Mouse (Mus musculus): ENCODE data around the gene Tdgf1. TPM values are rescaled to one million over a fixed set of nuclear protein-coding genes. Genes with fewer than 3 reads are reported as not detected.

The Tdgf1 gene
- polyA plus RNA-seq, 1 experiment from 2014 or later = not detected

DNA sequence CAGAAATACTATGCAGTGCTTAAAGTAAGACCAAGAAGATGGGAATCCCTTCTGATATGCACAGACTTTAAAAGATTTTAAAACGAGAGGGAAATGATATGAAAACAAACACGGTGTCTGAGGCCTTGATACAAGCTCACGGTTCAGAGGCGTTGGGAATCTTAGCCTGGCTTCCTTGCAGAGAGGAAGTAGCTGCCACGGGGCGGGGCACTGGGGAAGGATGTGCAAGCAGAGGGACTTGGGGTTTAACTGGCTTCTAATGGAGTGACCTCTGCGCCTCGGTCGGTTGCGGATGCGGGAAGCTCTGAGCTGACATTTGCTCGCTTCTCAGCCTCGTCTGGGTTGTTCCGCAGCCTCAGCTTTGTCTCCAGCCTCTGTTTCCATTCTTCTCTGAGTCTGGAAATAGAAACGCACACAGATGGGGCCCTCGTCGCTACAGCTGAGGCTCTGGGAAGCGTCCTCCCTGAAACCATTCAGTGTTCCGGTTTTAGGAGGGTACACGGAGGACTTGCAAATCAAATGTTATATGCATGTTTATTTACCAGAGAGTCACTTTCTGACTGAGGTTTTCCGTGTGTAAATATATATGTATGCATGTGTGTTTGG, 31.2 kb downstream of the Tdgf1 start:
- Histone ChIP-seq H3K9me3 (ENCODE audit: low read length) (no peaks in the 10 kb centered on the region), H3K27me3 (ENCODE audit: insufficient read depth, low read length) (no peaks in the 10 kb centered on the region), H3K9ac (replicated peaks) (no peak overlapping the region), H3K4me3 (ENCODE audit: low read depth, low read length) (no peak overlapping the region), H3K4me2 (ENCODE audit: low read depth, low read length) (no peak overlapping the region), H3K4me1 (ENCODE audit: insufficient read depth) (no peaks in the 10 kb centered on the region), H3K27ac (ENCODE audit: low read depth) (no peak overlapping the region), H3K36me3 (replicated peaks; ENCODE audit: insufficient read depth, low read length) (no peaks in the 10 kb centered on the region)
- no peak for TF ChIP-seq CTCF (IDR thresholded peaks at IDR 0.05; ENCODE audit: low read depth)
- TF ChIP-seq EP300 (IDR thresholded peaks at IDR 0.05; ENCODE audit: low read depth) = no peak
- DNase-seq = no peak
- ATAC-seq = no peak
- 59% methylated on average over 21 of the region's 21 CpGs for WGBS (ENCODE audit: insufficient replicate concordance)

DNA sequence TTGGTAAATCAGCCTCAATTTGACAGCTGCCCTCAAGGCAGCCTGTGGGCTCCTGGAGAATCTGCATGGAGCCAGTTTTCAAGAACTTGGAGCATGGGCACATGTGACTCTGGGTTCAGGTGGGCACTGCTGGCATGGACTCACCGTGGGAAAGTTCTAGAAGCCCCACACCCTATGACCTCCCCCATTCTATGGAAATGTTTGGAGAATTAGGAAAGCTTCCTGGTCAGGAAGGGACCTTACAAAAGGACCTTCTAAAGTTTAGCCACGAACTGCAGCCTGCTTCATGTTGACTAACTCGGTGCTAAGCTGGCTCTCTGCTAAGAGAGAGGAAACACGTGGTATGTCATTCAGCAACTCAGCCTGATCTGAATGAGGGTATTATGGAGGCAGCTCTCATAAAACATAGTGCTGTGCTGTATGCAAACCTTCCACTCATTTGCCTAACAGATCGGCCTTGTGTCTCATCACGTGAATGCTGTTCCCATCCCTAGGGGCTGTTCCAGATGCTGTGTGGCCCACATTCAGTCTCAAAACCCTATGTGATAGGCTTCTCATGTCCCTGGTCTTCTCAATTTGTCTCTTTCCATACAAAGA, 36.5 kb downstream of the Tdgf1 start:
- TF ChIP-seq CTCF (IDR thresholded peaks at IDR 0.05; ENCODE audit: low read depth) (no peak), EP300 (IDR thresholded peaks at IDR 0.05; ENCODE audit: low read depth) (no peak)
- Histone ChIP-seq H3K4me3 (ENCODE audit: low read depth, low read length) (no peak overlapping the region), H3K9ac (replicated peaks) (no peak overlapping the region), H3K4me2 (ENCODE audit: low read depth, low read length) (no peak overlapping the region), H3K9me3 (ENCODE audit: low read length) (0 out of 2 replicates have a peak, but pooled peaks cover 4% of the 10 kb centered on the region), H3K27me3 (ENCODE audit: insufficient read depth, low read length) (no peaks in the 10 kb centered on the region), H3K36me3 (replicated peaks; ENCODE audit: insufficient read depth, low read length) (no peaks in the 10 kb centered on the region), H3K4me1 (ENCODE audit: insufficient read depth) (no peaks in the 10 kb centered on the region), H3K27ac (ENCODE audit: low read depth) (no peak overlapping the region)
- 51% methylated on average over 6 of the region's 6 CpGs for WGBS (ENCODE audit: insufficient replicate concordance)
- no peak for ATAC-seq
- DNase-seq = no peak

DNA sequence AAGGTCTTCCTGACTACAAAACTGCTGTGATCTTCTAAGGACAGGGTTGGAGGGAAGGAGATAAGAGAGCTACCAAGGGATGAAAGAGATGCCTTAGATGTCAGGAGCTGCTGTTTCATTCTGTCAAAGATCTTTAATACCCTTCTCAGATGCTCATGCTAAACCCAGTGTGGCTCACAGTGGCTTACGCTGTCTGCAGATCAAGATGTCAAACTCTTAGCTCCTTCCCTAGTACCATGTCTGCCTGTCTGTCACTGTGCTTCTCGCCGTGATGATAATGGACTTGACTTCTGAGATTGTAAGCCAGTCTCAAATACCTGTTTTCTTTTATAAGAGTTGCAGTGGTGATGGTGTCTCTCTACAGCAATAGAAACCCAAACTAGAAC, 37.3 kb downstream of the Tdgf1 start:
- no peaks in the 10 kb centered on the region for H3K27me3 ChIP-seq (ENCODE audit: insufficient read depth, low read length)
- TF ChIP-seq EP300 (IDR thresholded peaks at IDR 0.05; ENCODE audit: low read depth) (no peak), CTCF (IDR thresholded peaks at IDR 0.05; ENCODE audit: low read depth) (no peak)
- whole genome bisulfite sequencing (ENCODE audit: insufficient replicate concordance) = 84% methylated on average over 3 of the region's 3 CpGs
- ATAC-seq (no peak), DNase-seq (no peak)
- no peaks in the 10 kb centered on the region for H3K36me3 ChIP-seq (replicated peaks; ENCODE audit: insufficient read depth, low read length)
- no peak overlapping the region for H3K9ac ChIP-seq (replicated peaks)
- no peak overlapping the region for H3K4me3 ChIP-seq (ENCODE audit: low read depth, low read length)
- H3K4me1 ChIP-seq (ENCODE audit: insufficient read depth) = no peaks in the 10 kb centered on the region
- 0 out of 2 replicates have a peak, but pooled peaks cover 4% of the 10 kb centered on the region for H3K9me3 ChIP-seq (ENCODE audit: low read length)
- no peak overlapping the region for H3K27ac ChIP-seq (ENCODE audit: low read depth)
- no peak overlapping the region for H3K4me2 ChIP-seq (ENCODE audit: low read depth, low read length)

DNA sequence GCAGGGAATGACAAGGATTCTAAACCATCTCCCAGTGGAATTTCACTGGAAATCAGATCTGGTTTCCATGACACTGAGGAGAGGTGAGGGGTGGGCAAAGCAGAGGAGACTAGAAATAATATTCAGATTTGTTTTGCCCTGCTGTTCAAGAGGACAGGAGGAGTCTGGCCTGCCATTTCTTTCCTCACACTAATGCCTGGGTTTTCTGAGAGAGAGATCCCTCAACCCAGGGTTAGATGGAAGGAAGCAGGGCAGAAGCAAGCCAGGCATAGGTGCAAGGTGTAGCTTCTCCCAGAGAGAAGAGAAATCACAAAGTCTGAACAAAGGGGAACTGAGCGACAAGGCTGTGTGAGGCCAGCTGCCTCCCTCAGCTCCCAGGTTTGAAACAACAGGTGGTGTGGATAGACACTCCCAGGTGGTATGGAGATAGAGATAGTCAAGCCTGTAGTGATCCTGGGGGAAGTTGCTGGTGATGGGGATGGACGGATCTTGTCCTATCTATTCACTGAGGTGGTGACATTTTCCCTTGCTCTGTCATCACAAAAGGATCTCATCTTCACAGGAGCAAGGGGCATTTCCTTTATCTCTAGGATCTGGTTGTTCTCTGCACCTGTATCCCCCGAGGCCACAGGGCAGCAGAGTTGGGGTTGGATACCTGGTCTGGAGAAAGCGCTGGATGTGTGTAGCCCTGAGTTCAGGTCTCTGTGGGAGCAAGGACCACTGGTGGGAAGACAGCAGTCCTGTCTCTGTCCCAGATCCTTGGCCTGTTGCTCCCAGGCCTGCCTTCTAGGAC, 37.9 kb downstream of the Tdgf1 start:
- Histone ChIP-seq H3K9ac (replicated peaks) (no peak overlapping the region), H3K9me3 (ENCODE audit: low read length) (0 out of 2 replicates have a peak, but pooled peaks cover 4% of the 10 kb centered on the region), H3K4me3 (ENCODE audit: low read depth, low read length) (no peak overlapping the region), H3K27me3 (ENCODE audit: insufficient read depth, low read length) (no peaks in the 10 kb centered on the region), H3K27ac (ENCODE audit: low read depth) (no peak overlapping the region), H3K4me1 (ENCODE audit: insufficient read depth) (no peaks in the 10 kb centered on the region), H3K4me2 (ENCODE audit: low read depth, low read length) (no peak overlapping the region), H3K36me3 (replicated peaks; ENCODE audit: insufficient read depth, low read length) (no peaks in the 10 kb centered on the region)
- DNase-seq (no peak), ATAC-seq (no peak)
- TF ChIP-seq EP300 (IDR thresholded peaks at IDR 0.05; ENCODE audit: low read depth) (no peak), CTCF (IDR thresholded peaks at IDR 0.05; ENCODE audit: low read depth) (no peak)
- WGBS (ENCODE audit: insufficient replicate concordance) = 69% methylated on average over 4 of the region's 4 CpGs

DNA sequence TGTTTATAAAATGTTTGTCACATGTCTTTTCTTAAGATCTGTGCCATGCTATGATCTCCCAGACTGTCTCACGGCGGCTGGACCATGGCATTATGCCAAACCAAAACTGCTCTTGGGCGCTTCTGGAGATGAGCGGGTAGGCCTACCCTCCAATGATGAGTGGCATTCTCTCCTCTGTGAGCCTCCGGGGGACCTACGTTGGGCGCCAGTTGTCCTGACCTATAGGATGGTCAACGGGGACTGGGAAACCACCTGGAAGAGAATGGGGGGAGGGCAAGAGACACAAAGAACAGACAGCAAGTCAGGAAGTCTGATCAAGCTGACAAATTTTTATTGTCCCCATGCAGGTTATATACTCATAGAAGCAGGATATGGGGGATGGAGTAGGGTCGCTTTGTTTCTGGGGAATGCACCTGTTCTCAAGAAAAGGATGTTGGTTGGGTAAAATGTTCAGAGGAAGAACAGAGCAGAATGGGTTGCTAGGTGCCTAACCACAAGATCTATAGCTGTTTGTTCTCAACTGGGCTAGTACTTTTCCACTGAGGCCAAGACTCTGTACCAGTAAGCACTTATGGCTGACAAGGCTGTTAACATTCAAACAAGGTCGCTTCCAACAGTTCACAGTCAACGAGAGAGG, 38.6 kb downstream of the Tdgf1 start:
- Histone ChIP-seq H3K27me3 (ENCODE audit: insufficient read depth, low read length) (no peaks in the 10 kb centered on the region), H3K36me3 (replicated peaks; ENCODE audit: insufficient read depth, low read length) (no peaks in the 10 kb centered on the region), H3K9ac (replicated peaks) (no peak overlapping the region), H3K4me1 (ENCODE audit: insufficient read depth) (no peaks in the 10 kb centered on the region), H3K27ac (ENCODE audit: low read depth) (no peak overlapping the region), H3K4me2 (ENCODE audit: low read depth, low read length) (no peak overlapping the region), H3K4me3 (ENCODE audit: low read depth, low read length) (no peak overlapping the region), H3K9me3 (ENCODE audit: low read length) (0 out of 2 replicates have a peak, but pooled peaks cover 4% of the 10 kb centered on the region)
- TF ChIP-seq EP300 (IDR thresholded peaks at IDR 0.05; ENCODE audit: low read depth) (no peak), CTCF (IDR thresholded peaks at IDR 0.05; ENCODE audit: low read depth) (no peak)
- no peak for DNase-seq
- WGBS (ENCODE audit: insufficient replicate concordance) = 83% methylated on average over 11 of the region's 11 CpGs
- ATAC-seq = no peak

DNA sequence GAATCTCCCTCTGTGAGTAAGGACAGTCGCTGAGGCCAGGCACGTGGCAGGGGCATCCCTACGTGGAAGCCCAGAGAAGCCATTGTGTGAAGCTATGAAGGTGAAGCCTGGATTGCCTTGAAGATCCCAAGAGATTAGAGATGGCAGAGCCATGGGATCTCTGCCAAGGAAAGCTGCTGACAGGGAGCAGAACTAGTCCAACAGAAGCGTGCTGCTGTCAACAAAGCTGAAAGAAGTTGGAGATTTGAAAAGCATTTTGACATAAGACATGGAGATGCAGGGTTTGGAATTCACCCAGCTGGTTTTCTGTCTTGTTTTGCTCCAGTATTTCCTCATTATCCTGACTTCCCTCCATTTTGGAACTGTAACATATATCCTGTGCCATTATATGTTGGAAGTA, 43.7 kb downstream of the Tdgf1 start:
- Histone ChIP-seq H3K27me3 (ENCODE audit: insufficient read depth, low read length) (no peaks in the 10 kb centered on the region), H3K36me3 (replicated peaks; ENCODE audit: insufficient read depth, low read length) (peaks cover 4% of the 10 kb centered on the region; the same call in 1 of the 2 replicates), H3K9ac (replicated peaks) (no peak overlapping the region), H3K4me2 (ENCODE audit: low read depth, low read length) (no peak overlapping the region), H3K27ac (ENCODE audit: low read depth) (no peak overlapping the region), H3K9me3 (ENCODE audit: low read length) (0 out of 2 replicates have a peak, but pooled peaks cover 3% of the 10 kb centered on the region), H3K4me3 (ENCODE audit: low read depth, low read length) (no peak overlapping the region), H3K4me1 (ENCODE audit: insufficient read depth) (no peaks in the 10 kb centered on the region)
- no peak for ATAC-seq
- no peak for DNase-seq
- 80% methylated on average over 4 of the region's 4 CpGs for WGBS (ENCODE audit: insufficient replicate concordance)
- TF ChIP-seq CTCF (IDR thresholded peaks at IDR 0.05; ENCODE audit: low read depth) (no peak), EP300 (IDR thresholded peaks at IDR 0.05; ENCODE audit: low read depth) (no peak)

Data from liver, postnatal 0 days (tissue).